Mouse (Mus musculus) layer of hippocampus, adult 18-20 months (tissue): ENCODE data around the gene Scin. TPM values are rescaled to one million over a fixed set of nuclear protein-coding genes. Genes with fewer than 3 reads are reported as not detected.
A peak's percentile ranks its signal among the peaks of the same experiment; 100 is the strongest.

ENCODE experiments used
- DNase-seq, 2 experiments: peaks; one replicate each; pipeline ENCODE4 v3.0.0; 2022; ENCODE audit warnings: low spot score in 2 of 2
- total RNA-seq, 2 experiments: library from RNA; stranded (reverse); gene quantifications; 2 replicates each; pipeline ENCODE4 v1.2.3; 2021

Gene Scin
- total RNA-seq, 2 experiments from 2014 or later, result 2.3 to 2.7 TPM

- DNase-seq, result no peak
Measured at GRCm38 (mm10) chr12:40029201-40029600, 104.8 kb downstream of the Scin start.

GRCm38 (mm10) chr12:40027846-40028245, 106.2 kb downstream of the Scin start:
- DNase-seq, result no peak

GRCm38 (mm10) chr12:40027444-40027843, 106.6 kb downstream of the Scin start:
- DNase-seq, result no peak

- DNase-seq, result no peak
Measured at GRCm38 (mm10) chr12:40023918-40024317, 110.1 kb downstream of the Scin start.

GRCm38 (mm10) chr12:40023014-40023642, 110.9 kb downstream of the Scin start:
- DNase-seq, result no peak

- no peak for DNase-seq
Measured at GRCm38 (mm10) chr12:40022344-40022743, 111.7 kb downstream of the Scin start.

- DNase-seq, result no peak
Measured at GRCm38 (mm10) chr12:40017955-40018505, 116.0 kb downstream of the Scin start.

- peak in 1 of 2 experiments; percentile 2 for DNase-seq
Measured at GRCm38 (mm10) chr12:40016648-40017460, 117.2 kb downstream of the Scin start.

GRCm38 (mm10) chr12:40016068-40016467, 118.0 kb downstream of the Scin start:
- no peak for DNase-seq

- DNase-seq, result no peak
Measured at GRCm38 (mm10) chr12:40009866-40010265, 124.2 kb downstream of the Scin start.

Other genes with a start within 250 kb of the Scin start
- 10 to 100 TPM; 26.6 to 28.8 TPM for gene Arl4a, start 96.2 kb downstream of the Scin start, total RNA-seq
- gene Lsmem1, start 65.3 kb upstream of the Scin start, total RNA-seq, result 1 to 10 TPM in 1 of 2 experiments, under 1 TPM in 1; 0.82 to 1.0 TPM
- 10 to 100 TPM; 91.8 to 95.7 TPM for gene Ifrd1, start 114.3 kb upstream of the Scin start, total RNA-seq